Mouse (Mus musculus) kidney, adult 2 months (tissue): Measurements from ENCODE around the gene Snx21.

Source experiments
- CTCF ChIP-seq: fragments of 200-500 bp; conservative IDR thresholded peaks from 2 replicates; pipeline ENCODE4 v1.5.1; 2011; ENCODE audit warnings: low read depth, mild to moderate bottlenecking, control low read depth, low read length, moderate library complexity, mixed read lengths; ENCODE audit not compliant: insufficient read depth, insufficient read length
- POLR2A ChIP-seq: fragments of 200-500 bp; IDR thresholded peaks from one replicate; pipeline ENCODE4 v1.6.1; 2011; ENCODE audit warnings: low read depth, low read length, control low read depth

DNA sequence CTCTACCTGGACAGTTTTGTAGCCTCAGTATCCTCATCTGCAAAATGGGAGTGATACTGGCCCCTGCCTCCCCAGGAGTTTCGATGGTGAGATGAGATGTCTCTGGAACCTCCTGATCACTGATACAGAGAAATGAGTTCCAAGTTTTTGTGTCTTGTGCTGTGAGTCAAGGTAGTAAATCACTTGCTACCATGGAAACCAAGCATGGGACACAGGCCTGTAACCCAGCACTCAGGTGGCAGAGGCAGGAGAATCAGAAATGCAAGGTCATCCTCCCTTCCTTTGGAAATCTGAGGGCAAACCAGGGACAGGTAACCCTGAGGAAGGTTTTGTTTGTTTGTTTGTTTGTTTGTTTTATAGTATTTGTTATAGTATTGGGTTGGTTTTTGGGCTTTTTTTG, 43.5 kb downstream of the Snx21 start:
- TF ChIP-seq CTCF (no peak), POLR2A (no peak)
